Mouse (Mus musculus): ENCODE data around the gene Duox1.

- TF ChIP-seq TCF12 (IDR thresholded peaks at IDR 0.05; ENCODE audit: insufficient read depth, poor library complexity, severe bottlenecking), result no peak
- TF ChIP-seq POLR2AphosphoS2 (IDR thresholded peaks at IDR 0.05; ENCODE audit: insufficient read length, low read depth), result no peak
- no peak for TF ChIP-seq E2F4 (IDR thresholded peaks at IDR 0.05; ENCODE audit: insufficient read depth)
- TF ChIP-seq POLR2A (IDR thresholded peaks at IDR 0.05; ENCODE audit: insufficient read length, low read depth), result no peak
- no peak for TF ChIP-seq MYOG (IDR thresholded peaks at IDR 0.05; ENCODE audit: control insufficient read depth in 1 of 3, insufficient read depth in 1 of 3, insufficient read length in 2 of 3, low read depth in 2 of 3)
- TF ChIP-seq MAX (IDR thresholded peaks at IDR 0.05; ENCODE audit: low read depth), result no peak
Measured at GRCm38 (mm10) chr2:122325361-122325760, 9.9 kb downstream of the Duox1 start.

Measured in myocyte (in vitro differentiated cells).